Mouse (Mus musculus) CH12.LX (cell line): ENCODE results near the gene Phf13. TPM values are rescaled to one million over a fixed set of nuclear protein-coding genes. Genes with fewer than 3 reads are reported as not detected.

Source experiments
- DNase-seq: peaks from one replicate; pipeline ENCODE4 v3.0.0-alpha.2; 2013; ENCODE audit errors: extremely low read depth
- H3K27ac ChIP-seq: 2 replicates; pipeline ENCODE4 v1.5.1; 2012; ENCODE audit warnings: low read depth, mild to moderate bottlenecking, control low read depth, moderate library complexity; ENCODE audit not compliant: insufficient read depth
- H3K27me3 ChIP-seq: replicated peaks from 2 replicates; pipeline ENCODE3; 2012; ENCODE audit warnings: inconsistent platforms
- H3K36me3 ChIP-seq, 2 experiments: replicated peaks in 1 of 2; 2 replicates each; pipeline versions ENCODE3 to v1.6.1; 2012; ENCODE audit warnings: inconsistent platforms in 1 of 2, low read length in 1 of 2, mild to moderate bottlenecking in 1 of 2, mixed read lengths in 1 of 2, moderate library complexity in 1 of 2; ENCODE audit not compliant: control insufficient read depth in 1 of 2, insufficient read depth in 1 of 2
- H3K4me1 ChIP-seq, 2 experiments: 2 replicates each; pipeline ENCODE4 v1.6.1; 2012; ENCODE audit warnings: inconsistent platforms in 1 of 2, moderate library complexity in 1 of 2; ENCODE audit not compliant: insufficient read depth in 2 of 2, control insufficient read depth in 1 of 2
- H3K4me2 ChIP-seq: 2 replicates; pipeline ENCODE4 v1.6.1; 2012; ENCODE audit warnings: low read depth, mild to moderate bottlenecking, control low read depth; ENCODE audit not compliant: poor library complexity, insufficient read depth, severe bottlenecking
- H3K4me3 ChIP-seq, 3 experiments: fragments of 150-350 bp in 1 of 3; sonication (generic) in 1 of 3; replicated peaks in 1 of 3; 2 replicates each; pipeline versions ENCODE3 to v1.5.1; 2011 to 2012; ENCODE audit warnings: low read depth in 2 of 3, low read length in 2 of 3, mild to moderate bottlenecking in 2 of 3, moderate library complexity in 2 of 3, control low read depth in 1 of 3, improper control_type of control experiment in 1 of 3, inconsistent platforms in 1 of 3, mixed read lengths in 1 of 3; ENCODE audit not compliant: poor library complexity in 1 of 3
- H3K79me2 ChIP-seq: replicated peaks from 2 replicates; pipeline ENCODE4 v1.6.1; 2012; ENCODE audit warnings: mild to moderate bottlenecking, moderate library complexity; ENCODE audit not compliant: control insufficient read depth, poor library complexity, insufficient read depth, severe bottlenecking; ENCODE audit errors: extremely low read depth
- H3K9ac ChIP-seq: 2 replicates; pipeline ENCODE4 v1.6.1; 2012; ENCODE audit warnings: low read depth, mild to moderate bottlenecking, control low read depth, moderate library complexity; ENCODE audit not compliant: insufficient read depth
- H3K9me3 ChIP-seq: replicated peaks from 2 replicates; pipeline ENCODE3; 2012; ENCODE audit warnings: low read length, inconsistent platforms, mixed read lengths
- BHLHE40 ChIP-seq: IDR thresholded peaks from 2 replicates; pipeline ENCODE4 v1.6.1; 2011; ENCODE audit warnings: mild to moderate bottlenecking, low read depth, low read length, improper control_type of control experiment
- CHD1 ChIP-seq: IDR thresholded peaks from 2 replicates; pipeline ENCODE4 v1.6.1; 2012; ENCODE audit warnings: low read depth, low read length, improper control_type of control experiment, inconsistent platforms
- CTCF ChIP-seq, 2 experiments: IDR thresholded peaks in 1 of 2; conservative IDR thresholded peaks in 1 of 2; 2 replicates each; pipeline ENCODE4 v1.5.1; 2011 to 2012; ENCODE audit warnings: low read depth in 2 of 2, low read length in 2 of 2, improper control_type of control experiment in 1 of 2, inconsistent platforms in 1 of 2, mild to moderate bottlenecking in 1 of 2, moderate library complexity in 1 of 2
- ETS1 ChIP-seq: conservative IDR thresholded peaks from 2 replicates; pipeline ENCODE4 v1.6.1; 2012; ENCODE audit warnings: low read depth, mild to moderate bottlenecking, inconsistent platforms, low read length, improper control_type of control experiment, moderate library complexity
- GABPA ChIP-seq: IDR thresholded peaks from 2 replicates; pipeline ENCODE4 v1.6.1; 2012; ENCODE audit warnings: low read depth, low read length, improper control_type of control experiment, inconsistent platforms; ENCODE audit not compliant: insufficient replicate concordance
- HCFC1 ChIP-seq: IDR thresholded peaks from 2 replicates; pipeline ENCODE4 v1.6.1; 2012; ENCODE audit warnings: low read depth, mild to moderate bottlenecking, inconsistent platforms, low read length, improper control_type of control experiment
- JUN ChIP-seq: IDR thresholded peaks from 2 replicates; pipeline ENCODE4 v1.6.1; 2011; ENCODE audit warnings: low read depth, mild to moderate bottlenecking, low read length, improper control_type of control experiment, moderate library complexity; ENCODE audit not compliant: insufficient read depth
- JUND ChIP-seq: conservative IDR thresholded peaks from 2 replicates; pipeline ENCODE4 v1.6.1; 2011; ENCODE audit warnings: low read depth, low read length, improper control_type of control experiment
- KAT2A ChIP-seq: IDR thresholded peaks from 2 replicates; pipeline ENCODE4 v1.6.1; 2012; ENCODE audit warnings: low read length, improper control_type of control experiment, inconsistent platforms; ENCODE audit not compliant: insufficient replicate concordance
- MAFK ChIP-seq: IDR thresholded peaks from 2 replicates; pipeline ENCODE4 v1.6.1; 2011; ENCODE audit warnings: low read length, improper control_type of control experiment; ENCODE audit not compliant: insufficient replicate concordance
- MYC ChIP-seq: IDR thresholded peaks from 2 replicates; pipeline ENCODE4 v1.6.1; 2011; ENCODE audit warnings: low read depth, mild to moderate bottlenecking, improper control_type of control experiment, low read length
- NELFE ChIP-seq: IDR thresholded peaks from 2 replicates; pipeline ENCODE4 v1.6.1; 2011; ENCODE audit warnings: low read depth, low read length, improper control_type of control experiment
- PAX5 ChIP-seq: IDR thresholded peaks from 2 replicates; pipeline ENCODE4 v1.6.1; 2012; ENCODE audit warnings: low read length, inconsistent platforms, mixed read lengths
- POLR2AphosphoS2 ChIP-seq: IDR thresholded peaks from 2 replicates; pipeline ENCODE4 v1.6.1; 2011; ENCODE audit warnings: low read depth, low read length, improper control_type of control experiment
- RAD21 ChIP-seq: IDR thresholded peaks from 2 replicates; pipeline ENCODE4 v1.6.1; 2011; ENCODE audit warnings: low read depth, mild to moderate bottlenecking, low read length, improper control_type of control experiment, moderate library complexity
- RCOR1 ChIP-seq: conservative IDR thresholded peaks from 2 replicates; pipeline ENCODE4 v1.6.1; 2012; ENCODE audit warnings: low read depth, mild to moderate bottlenecking, inconsistent platforms, low read length, improper control_type of control experiment
- SMC3 ChIP-seq: IDR thresholded peaks from 2 replicates; pipeline ENCODE4 v1.6.1; 2011; ENCODE audit warnings: low read depth, low read length, improper control_type of control experiment
- TCF12 ChIP-seq: IDR thresholded peaks from 2 replicates; pipeline ENCODE4 v1.6.1; 2014; ENCODE audit warnings: low read depth, mild to moderate bottlenecking, inconsistent platforms, low read length, improper control_type of control experiment
- UBTF ChIP-seq: IDR thresholded peaks from 2 replicates; pipeline ENCODE4 v1.6.1; 2012; ENCODE audit warnings: low read depth, mild to moderate bottlenecking, inconsistent platforms, low read length, improper control_type of control experiment, moderate library complexity
- USF1 ChIP-seq: IDR thresholded peaks from 2 replicates; pipeline ENCODE4 v1.6.1; 2014; ENCODE audit warnings: low read depth, mild to moderate bottlenecking, inconsistent platforms, low read length, improper control_type of control experiment
- USF2 ChIP-seq: conservative IDR thresholded peaks from 2 replicates; pipeline ENCODE4 v1.6.1; 2011; ENCODE audit warnings: low read depth, low read length, improper control_type of control experiment
- ZKSCAN1 ChIP-seq: IDR thresholded peaks from 2 replicates; pipeline ENCODE4 v1.6.1; 2012; ENCODE audit warnings: low read depth, inconsistent platforms, low read length, improper control_type of control experiment, borderline replicate concordance
- ZMIZ1 ChIP-seq: IDR thresholded peaks from 2 replicates; pipeline ENCODE4 v1.6.1; 2012; ENCODE audit warnings: low read depth, mild to moderate bottlenecking, inconsistent platforms, low read length, improper control_type of control experiment
- dilution Hi-C: fragments of 300-500 bp; cut with MboI; formaldehyde crosslinking; loops from 2 replicates; pipeline ENCODE4 v1.14.3; 2020; ENCODE audit warnings: low sequenced_read_pairs; ENCODE audit not compliant: extremely low pct_unique_long_range_greater_than_20kb, extremely low pct_ligation_motif_present
- in situ Hi-C: fragments of 300-500 bp; cut with MboI; formaldehyde crosslinking; loops from 3 replicates; pipeline ENCODE4 v1.14.3; 2019; ENCODE audit warnings: low sequenced_read_pairs, low pct_ligation_motif_present, low pct_unique_long_range_greater_than_20kb, mixed read lengths
- polyA plus RNA-seq: library from polyadenylated mRNA; unstranded; fragments of >175 nt; gene quantifications from 2 replicates; pipeline ENCODE4 v1.2.1, GENCODE M21; 2012; ENCODE audit warnings: low read depth; ENCODE audit not compliant: insufficient read length
- total RNA-seq, 2 experiments: library from RNA; depleted of rRNA; stranded (reverse); fragments of 300-350 nt in 1 of 2; fragments of >200 nt in 1 of 2; gene quantifications; 2 replicates each; pipeline ENCODE4 v1.2.3; 2012 to 2014

Gene Phf13
- total and polyA plus RNA-seq, 3 experiments, result 1.9 to 5.0 (median 4.9) TPM

- Histone ChIP-seq H3K27ac (no peak overlapping the region), H3K36me3 (peaks cover 59 to 84% of the 10 kb centered on the region in 2 experiments), H3K4me1 (peaks cover 16 to 38% of the 10 kb centered on the region in 2 experiments), H3K9me3 (no peaks in the 10 kb centered on the region), H3K4me3 (no peak overlapping the region), H3K79me2 (peaks cover 58% of the 10 kb centered on the region), H3K27me3 (no peaks in the 10 kb centered on the region), H3K4me2 (no peak overlapping the region), H3K9ac (no peak overlapping the region)
- no peak for DNase-seq
- dilution Hi-C loops, result no loop called here
- TF ChIP-seq CTCF (conservative IDR thresholded peaks at IDR 0.05 in 1 of 2, IDR thresholded peaks at IDR 0.05 in 1 of 2; ENCODE audit: low read depth in 2 of 2, low read length in 2 of 2) (no peak), UBTF (no peak), KAT2A (no peak), MYC (no peak), RCOR1 (no peak), MAFK (no peak), SMC3 (no peak), GABPA (no peak), RAD21 (no peak), ZKSCAN1 (no peak), ZMIZ1 (no peak), USF1 (no peak), USF2 (no peak), NELFE (no peak), JUND (no peak), PAX5 (no peak), JUN (no peak)
- in situ Hi-C loops, result loop anchor here (5.0 kb wide), 1 partner anchor 33 kb away; no protein-coding TSS in a partner anchor
Observed at GRCm38 (mm10) chr4:152044609-152045008, 48.6 kb upstream of the Phf13 start.

GRCm38 (mm10) chr4:152043171-152043570 is 47.1 kb upstream of the Phf13 start:
- TF ChIP-seq POLR2AphosphoS2 (no peak), HCFC1 (no peak), KAT2A (no peak), ETS1 (no peak), ZMIZ1 (no peak), MYC (no peak), TCF12 (no peak), PAX5 (no peak), SMC3 (no peak), BHLHE40 (no peak), CHD1 (no peak)
- Histone ChIP-seq H3K27me3 (no peaks in the 10 kb centered on the region), H3K79me2 (peaks cover 59% of the 10 kb centered on the region), H3K36me3 (peaks cover 51 to 72% of the 10 kb centered on the region in 2 experiments), H3K4me3 (no peak overlapping the region), H3K4me2 (no peak overlapping the region), H3K27ac (no peak overlapping the region), H3K9ac (no peak overlapping the region), H3K4me1 (peaks cover 19 to 45% of the 10 kb centered on the region in 2 experiments), H3K9me3 (no peaks in the 10 kb centered on the region)
- DNase-seq, result no peak
- dilution Hi-C loops (no loop called here), in situ Hi-C loops (loop anchor here (5.0 kb wide), 1 partner anchor 34 kb away; no protein-coding TSS in a partner anchor)
